Mouse (Mus musculus): Measurements from ENCODE around the gene Ppp1r3c. TPM values are rescaled to one million over a fixed set of nuclear protein-coding genes. Genes with fewer than 3 reads are reported as not detected.

Ppp1r3c gene
- polyA plus RNA-seq (2015; fragmentation: Nextera tagmentation; extraction: Ambion mirVana), result 3.6 and 4.0 TPM in 2 replicates

GRCm38 (mm10) chr19:36736537-36736936 lies at the start of gene Ppp1r3c:
Gene Ppp1r3c (minus strand): TSS chr19:36736653.
- Histone ChIP-seq H3K4me1 (replicated peaks; ENCODE audit: control insufficient read depth, insufficient read depth, low read length) (no peaks in the 10 kb centered on the region), H3K9ac (ENCODE audit: low read depth, low read length) (0 out of 2 replicates have a peak within 1 kb of the TSS, but pooled peaks have one; percentile 19), H3K27ac (ENCODE audit: low read depth, low read length) (peak within 1 kb of the TSS; percentile 69), H3K27me3 (replicated peaks; ENCODE audit: control insufficient read depth, insufficient read depth, low read length) (no peaks in the 10 kb centered on the region), H3K36me3 (ENCODE audit: control insufficient read depth, insufficient read depth) (no peaks in the 10 kb centered on the region), H3K4me2 (replicated peaks; ENCODE audit: low read depth) (peak within 1 kb of the TSS; percentile 73), H3K9me3 (ENCODE audit: control insufficient read depth) (no peaks in the 10 kb centered on the region), H3K4me3 (ENCODE audit: low read depth, low read length) (peak within 1 kb of the TSS; percentile 43)
- TF ChIP-seq CTCF (IDR thresholded peaks at IDR 0.05; ENCODE audit: low read depth), result peak; percentile 14; the same call in 1 of the 2 replicates
- under 1% methylated on average over 33 of the region's 33 CpGs for WGBS
- ATAC-seq, result peak; percentile 96

GRCm38 (mm10) chr19:36783179-36783578 lies 46.7 kb upstream of the Ppp1r3c start:
- H3K27me3 ChIP-seq (replicated peaks; ENCODE audit: control insufficient read depth, insufficient read depth, low read length), result no peaks in the 10 kb centered on the region
- no peak overlapping the region for H3K4me3 ChIP-seq (ENCODE audit: low read depth, low read length)
- no peaks in the 10 kb centered on the region for H3K36me3 ChIP-seq (ENCODE audit: control insufficient read depth, insufficient read depth)
- WGBS, result 89% methylated on average over 6 of the region's 6 CpGs
- no peak overlapping the region for H3K9ac ChIP-seq (ENCODE audit: low read depth, low read length)
- H3K4me1 ChIP-seq (replicated peaks; ENCODE audit: control insufficient read depth, insufficient read depth, low read length), result no peaks in the 10 kb centered on the region
- no peak overlapping the region for H3K4me2 ChIP-seq (replicated peaks; ENCODE audit: low read depth)
- no peak for ATAC-seq
- no peaks in the 10 kb centered on the region for H3K9me3 ChIP-seq (ENCODE audit: control insufficient read depth)
- no peak for TF ChIP-seq CTCF (IDR thresholded peaks at IDR 0.05; ENCODE audit: low read depth)
- no peak overlapping the region for H3K27ac ChIP-seq (ENCODE audit: low read depth, low read length)

GRCm38 (mm10) chr19:36782591-36782990 lies 46.1 kb upstream of the Ppp1r3c start:
- no peak overlapping the region for H3K4me3 ChIP-seq (ENCODE audit: low read depth, low read length)
- H3K9me3 ChIP-seq (ENCODE audit: control insufficient read depth), result no peaks in the 10 kb centered on the region
- 71% methylated on average over 3 of the region's 3 CpGs for WGBS
- H3K36me3 ChIP-seq (ENCODE audit: control insufficient read depth, insufficient read depth), result no peaks in the 10 kb centered on the region
- H3K4me2 ChIP-seq (replicated peaks; ENCODE audit: low read depth), result no peak overlapping the region
- no peak for ATAC-seq
- H3K9ac ChIP-seq (ENCODE audit: low read depth, low read length), result no peak overlapping the region
- H3K4me1 ChIP-seq (replicated peaks; ENCODE audit: control insufficient read depth, insufficient read depth, low read length), result no peaks in the 10 kb centered on the region
- TF ChIP-seq CTCF (IDR thresholded peaks at IDR 0.05; ENCODE audit: low read depth), result no peak
- no peak overlapping the region for H3K27ac ChIP-seq (ENCODE audit: low read depth, low read length)
- H3K27me3 ChIP-seq (replicated peaks; ENCODE audit: control insufficient read depth, insufficient read depth, low read length), result no peaks in the 10 kb centered on the region

- H3K4me3 ChIP-seq (ENCODE audit: low read depth, low read length), result no peak overlapping the region
- no peaks in the 10 kb centered on the region for H3K36me3 ChIP-seq (ENCODE audit: control insufficient read depth, insufficient read depth)
- H3K27ac ChIP-seq (ENCODE audit: low read depth, low read length), result no peak overlapping the region
- no peaks in the 10 kb centered on the region for H3K4me1 ChIP-seq (replicated peaks; ENCODE audit: control insufficient read depth, insufficient read depth, low read length)
- no peak for ATAC-seq
- no peak overlapping the region for H3K9ac ChIP-seq (ENCODE audit: low read depth, low read length)
- TF ChIP-seq CTCF (IDR thresholded peaks at IDR 0.05; ENCODE audit: low read depth), result no peak
- H3K9me3 ChIP-seq (ENCODE audit: control insufficient read depth), result no peaks in the 10 kb centered on the region
- WGBS, result 69% methylated on average over 3 of the region's 3 CpGs
- no peaks in the 10 kb centered on the region for H3K27me3 ChIP-seq (replicated peaks; ENCODE audit: control insufficient read depth, insufficient read depth, low read length)
- no peak overlapping the region for H3K4me2 ChIP-seq (replicated peaks; ENCODE audit: low read depth)
These were observed 45.5 kb upstream of the Ppp1r3c start for GRCm38 (mm10) chr19:36781996-36782395.

- Histone ChIP-seq H3K4me2 (replicated peaks; ENCODE audit: low read depth) (no peak overlapping the region), H3K9ac (ENCODE audit: low read depth, low read length) (no peak overlapping the region), H3K4me3 (ENCODE audit: low read depth, low read length) (no peak overlapping the region), H3K9me3 (ENCODE audit: control insufficient read depth) (no peaks in the 10 kb centered on the region), H3K27ac (ENCODE audit: low read depth, low read length) (no peak overlapping the region), H3K4me1 (replicated peaks; ENCODE audit: control insufficient read depth, insufficient read depth, low read length) (no peaks in the 10 kb centered on the region), H3K36me3 (ENCODE audit: control insufficient read depth, insufficient read depth) (no peaks in the 10 kb centered on the region), H3K27me3 (replicated peaks; ENCODE audit: control insufficient read depth, insufficient read depth, low read length) (no peaks in the 10 kb centered on the region)
- no peak for ATAC-seq
- no peak for TF ChIP-seq CTCF (IDR thresholded peaks at IDR 0.05; ENCODE audit: low read depth)
- WGBS, result 50% methylated on average over 1 of the region's 1 CpGs
These were observed 43.9 kb upstream of the Ppp1r3c start for GRCm38 (mm10) chr19:36780375-36780774.

- H3K27me3 ChIP-seq (replicated peaks; ENCODE audit: control insufficient read depth, insufficient read depth, low read length), result no peaks in the 10 kb centered on the region
- no peak for TF ChIP-seq CTCF (IDR thresholded peaks at IDR 0.05; ENCODE audit: low read depth)
- H3K36me3 ChIP-seq (ENCODE audit: control insufficient read depth, insufficient read depth), result no peaks in the 10 kb centered on the region
- H3K9ac ChIP-seq (ENCODE audit: low read depth, low read length), result no peak overlapping the region
- no peaks in the 10 kb centered on the region for H3K4me1 ChIP-seq (replicated peaks; ENCODE audit: control insufficient read depth, insufficient read depth, low read length)
- no peaks in the 10 kb centered on the region for H3K9me3 ChIP-seq (ENCODE audit: control insufficient read depth)
- 46% methylated on average over 3 of the region's 3 CpGs for WGBS
- no peak for ATAC-seq
- H3K4me2 ChIP-seq (replicated peaks; ENCODE audit: low read depth), result no peak overlapping the region
- H3K27ac ChIP-seq (ENCODE audit: low read depth, low read length), result no peak overlapping the region
- no peak overlapping the region for H3K4me3 ChIP-seq (ENCODE audit: low read depth, low read length)
These were observed 43.3 kb upstream of the Ppp1r3c start for GRCm38 (mm10) chr19:36779765-36780164.

GRCm38 (mm10) chr19:36775531-36775930 lies 39.1 kb upstream of the Ppp1r3c start:
- no peak for ATAC-seq
- no peaks in the 10 kb centered on the region for H3K36me3 ChIP-seq (ENCODE audit: control insufficient read depth, insufficient read depth)
- H3K9me3 ChIP-seq (ENCODE audit: control insufficient read depth), result no peaks in the 10 kb centered on the region
- no peak for TF ChIP-seq CTCF (IDR thresholded peaks at IDR 0.05; ENCODE audit: low read depth)
- no peaks in the 10 kb centered on the region for H3K27me3 ChIP-seq (replicated peaks; ENCODE audit: control insufficient read depth, insufficient read depth, low read length)
- H3K4me1 ChIP-seq (replicated peaks; ENCODE audit: control insufficient read depth, insufficient read depth, low read length), result no peaks in the 10 kb centered on the region
- 93% methylated on average over 8 of the region's 8 CpGs for WGBS
- no peak overlapping the region for H3K9ac ChIP-seq (ENCODE audit: low read depth, low read length)
- H3K4me2 ChIP-seq (replicated peaks; ENCODE audit: low read depth), result no peak overlapping the region
- no peak overlapping the region for H3K4me3 ChIP-seq (ENCODE audit: low read depth, low read length)
- H3K27ac ChIP-seq (ENCODE audit: low read depth, low read length), result no peak overlapping the region

Measured in intestine, postnatal 0 days (tissue).